Mouse (Mus musculus) heart, embryonic 15.5 days (tissue): ENCODE data around the gene Gm20825. TPM values are rescaled to one million over a fixed set of nuclear protein-coding genes. Genes with fewer than 3 reads are reported as not detected.
"Not testable (repeated sequence)": the region's sequence is repeated elsewhere in the genome, so short reads cannot be mapped to it uniquely, and the experiment has no call there.

ENCODE experiments used
- ATAC-seq: fragments of 200-750 bp; cut with Nextera tagmentation; replicated peaks from 2 replicates; pipeline ENCODE4 v1.8.0; 2017; ENCODE audit warnings: low read depth, moderate TSS enrichment; ENCODE audit not compliant: insufficient number of reproducible peaks, insufficient read depth, low FRiP score
- H3K27ac ChIP-seq: fragments of 300-500 bp; sonication (generic); 2 replicates; pipeline ENCODE4 v1.5.1; 2015; ENCODE audit warnings: mild to moderate bottlenecking, inconsistent platforms
- H3K27me3 ChIP-seq: fragments of 300-500 bp; sonication (generic); 2 replicates; pipeline ENCODE4 v1.6.1; 2015; ENCODE audit warnings: inconsistent platforms
- H3K36me3 ChIP-seq: fragments of 300-500 bp; sonication (generic); 2 replicates; pipeline ENCODE4 v1.6.1; 2015; ENCODE audit warnings: mild to moderate bottlenecking, inconsistent platforms
- H3K4me1 ChIP-seq: fragments of 300-500 bp; sonication (generic); replicated peaks from 2 replicates; pipeline ENCODE4 v1.6.1; 2015; ENCODE audit warnings: inconsistent platforms
- H3K4me2 ChIP-seq: fragments of 300-500 bp; sonication (generic); 2 replicates; pipeline ENCODE4 v1.6.1; 2015; ENCODE audit warnings: inconsistent platforms, mild to moderate bottlenecking, moderate library complexity
- H3K4me3 ChIP-seq: fragments of 300-500 bp; sonication (generic); 2 replicates; pipeline ENCODE4 v1.5.1; 2015; ENCODE audit warnings: mild to moderate bottlenecking, inconsistent platforms
- H3K9ac ChIP-seq: fragments of 300-500 bp; sonication (generic); 2 replicates; pipeline ENCODE4 v1.6.1; 2015; ENCODE audit warnings: mild to moderate bottlenecking, inconsistent platforms
- H3K9me3 ChIP-seq: fragments of 300-500 bp; sonication (generic); replicated peaks from 2 replicates; pipeline ENCODE4 v1.6.1; 2016; ENCODE audit warnings: inconsistent platforms
- WGBS: fragments of 180-500 bp; shearing (Covaris S2); methylation state at CpG from one replicate; pipeline ENCODE4 v1.1.7; 2015; ENCODE audit warnings: mixed read lengths; 5-methylcytosine and 5-hydroxymethylcytosine counted together
- polyA plus RNA-seq: library from polyadenylated mRNA; unstranded; fragments of >200 nt; fragmentation: Nextera tagmentation; extraction: Ambion mirVana; gene quantifications from 2 replicates; pipeline ENCODE4 v1.2.1, GENCODE M21; 2015

The Gm20825 gene
- polyA plus RNA-seq = not detected in 2 replicates

DNA sequence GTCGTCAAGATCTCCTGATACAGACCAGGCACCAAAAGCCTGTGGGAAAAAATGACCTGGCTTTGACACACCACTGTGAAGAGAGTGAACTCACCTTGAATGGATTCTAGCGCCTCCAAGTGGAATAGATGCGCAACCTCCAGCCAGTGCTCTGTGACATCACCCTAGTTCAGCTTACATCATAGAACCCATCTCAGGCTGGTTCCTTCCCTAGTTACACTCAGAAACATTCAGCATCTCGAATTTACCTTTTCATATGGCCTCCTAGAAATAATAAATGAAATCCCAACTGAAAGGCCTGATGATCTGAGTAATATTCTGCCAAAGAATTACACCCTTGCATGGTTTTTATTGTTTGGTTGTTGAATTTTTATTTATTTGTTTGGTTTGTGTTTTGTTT, at the start of gene Gm20825:
Gm20825 (minus strand) TSS at position 101 of the 400 bp plus-strand sequence.
- ATAC-seq = not testable (repeated sequence)
- 55% methylated on average over 3 of the region's 4 CpGs for WGBS

More for the DNA sequence above, at the start of gene Gm20825:
- not testable (repeated sequence) for H3K4me2 ChIP-seq, H3K27ac ChIP-seq, H3K9me3 ChIP-seq, H3K4me1 ChIP-seq, H3K9ac ChIP-seq, H3K27me3 ChIP-seq, H3K36me3 ChIP-seq, H3K4me3 ChIP-seq

Other genes starting within 250 kb of the Gm20825 start
- not detected in 2 replicates for gene Gm29049, start 74.3 kb downstream of the Gm20825 start, polyA plus RNA-seq
- not detected in 2 replicates for gene Gm20824, start 186.4 kb upstream of the Gm20825 start, polyA plus RNA-seq